Mouse (Mus musculus): ENCODE measurements around the gene Mrpl39. TPM values are rescaled to one million over a fixed set of nuclear protein-coding genes. Genes with fewer than 3 reads are reported as not detected.

Gene Mrpl39
- polyA plus RNA-seq, 1 experiment from 2014 or later = 25.6 TPM

DNA sequence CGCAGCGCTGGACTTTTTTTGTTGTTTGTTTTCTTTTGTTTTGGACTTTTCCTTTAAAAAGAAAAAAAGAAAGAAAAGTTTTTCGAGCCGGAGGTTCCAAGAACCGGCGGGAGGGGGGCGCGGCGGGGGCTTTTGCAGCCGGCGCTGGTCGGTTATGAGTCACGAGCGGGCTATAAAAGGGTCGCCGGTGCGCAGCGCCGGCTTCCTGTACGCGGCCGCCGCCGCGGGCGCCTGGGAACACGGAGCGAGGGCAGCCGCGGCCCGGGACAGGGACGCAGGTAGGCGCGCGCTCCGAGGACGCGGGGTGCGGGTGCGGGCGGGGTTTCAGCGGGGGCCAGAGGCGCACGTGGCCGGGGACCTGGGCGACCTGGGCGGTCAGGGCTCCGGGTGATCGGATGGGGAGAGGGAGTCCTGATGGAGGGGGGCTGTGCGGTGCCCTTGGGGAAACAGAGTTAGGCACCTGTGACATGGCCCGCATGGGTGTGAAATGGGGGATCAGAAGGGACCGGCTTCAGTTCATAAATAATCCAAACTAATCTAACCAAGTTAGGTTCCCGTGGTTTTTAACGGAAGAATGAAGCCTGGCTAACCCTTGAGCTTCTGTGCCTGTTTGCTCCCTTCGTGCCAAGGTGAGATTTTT is 32.3 kb downstream of the Mrpl39 start:
- H3K27me3 ChIP-seq (replicated peaks; ENCODE audit: control insufficient read depth, insufficient read depth, low read length) = peaks cover 13% of the 10 kb centered on the region
- no peaks in the 10 kb centered on the region for H3K4me1 ChIP-seq (replicated peaks; ENCODE audit: control insufficient read depth, insufficient read depth, low read length)
- H3K9me3 ChIP-seq (ENCODE audit: control insufficient read depth) = no peaks in the 10 kb centered on the region
- no peak overlapping the region for H3K27ac ChIP-seq (ENCODE audit: low read depth, low read length)
- ATAC-seq = peak; percentile 61
- peak overlapping the region; percentile 58 for H3K4me3 ChIP-seq (ENCODE audit: low read depth, low read length)
- H3K4me2 ChIP-seq (replicated peaks; ENCODE audit: low read depth) = peak overlapping the region; percentile 83
- peak overlapping the region; percentile 48; the same call in 1 of the 2 replicates for H3K9ac ChIP-seq (ENCODE audit: low read depth, low read length)
- no peak for TF ChIP-seq CTCF (IDR thresholded peaks at IDR 0.05; ENCODE audit: low read depth)
- no peaks in the 10 kb centered on the region for H3K36me3 ChIP-seq (ENCODE audit: control insufficient read depth, insufficient read depth)
- 1% methylated on average over 50 of the region's 55 CpGs for WGBS

DNA sequence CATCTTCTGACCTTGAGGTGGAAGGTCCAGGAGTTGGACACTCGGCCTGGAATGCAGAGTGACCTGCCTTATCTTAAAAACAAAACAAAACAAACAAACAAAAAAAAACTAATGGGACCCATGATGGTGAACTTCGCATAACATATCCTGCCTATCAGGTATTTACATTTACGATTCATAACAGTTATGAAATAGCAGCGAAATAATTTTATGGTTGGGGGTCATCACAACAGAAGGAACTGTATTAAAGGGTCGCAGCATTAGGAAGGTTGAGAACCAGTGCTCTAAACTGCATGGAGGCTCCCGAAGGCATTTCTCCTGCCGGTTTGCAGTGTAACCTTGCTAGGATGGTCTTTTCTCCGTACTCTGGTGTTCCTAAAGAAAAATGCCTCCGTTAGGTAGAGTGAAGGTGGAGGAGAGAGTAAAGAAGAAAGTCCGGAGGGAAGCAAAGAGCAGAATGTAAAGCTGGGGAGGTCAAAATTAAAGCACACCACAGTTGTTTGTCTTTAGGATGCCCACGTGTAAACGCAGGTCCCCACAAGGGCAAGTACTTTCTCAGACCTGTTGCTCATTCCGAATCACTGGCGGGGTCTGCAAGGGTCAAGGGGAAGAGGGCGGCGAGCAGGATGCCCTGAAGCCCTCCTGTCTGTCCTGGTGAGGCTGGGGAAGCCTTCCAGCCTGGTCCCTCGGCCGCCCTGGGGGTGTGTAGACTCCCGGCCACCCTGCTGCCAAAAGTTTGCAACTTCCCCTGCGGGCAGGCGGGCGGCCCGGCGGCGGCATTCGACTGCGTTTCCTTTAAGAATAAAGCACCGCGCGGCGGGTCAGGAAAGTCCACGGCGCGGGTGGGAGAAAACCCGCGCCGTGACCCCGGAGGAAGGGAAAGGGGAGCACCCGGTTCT is 33.1 kb downstream of the Mrpl39 start:
- Histone ChIP-seq H3K4me1 (replicated peaks; ENCODE audit: control insufficient read depth, insufficient read depth, low read length) (no peaks in the 10 kb centered on the region), H3K27ac (ENCODE audit: low read depth, low read length) (no peak overlapping the region), H3K4me2 (replicated peaks; ENCODE audit: low read depth) (peak overlapping the region; percentile 83), H3K9me3 (ENCODE audit: control insufficient read depth) (no peaks in the 10 kb centered on the region), H3K9ac (ENCODE audit: low read depth, low read length) (peak overlapping the region; percentile 48; the same call in 1 of the 2 replicates), H3K4me3 (ENCODE audit: low read depth, low read length) (peak overlapping the region; percentile 58), H3K36me3 (ENCODE audit: control insufficient read depth, insufficient read depth) (no peaks in the 10 kb centered on the region), H3K27me3 (replicated peaks; ENCODE audit: control insufficient read depth, insufficient read depth, low read length) (peaks cover 13% of the 10 kb centered on the region)
- TF ChIP-seq CTCF (IDR thresholded peaks at IDR 0.05; ENCODE audit: low read depth) = no peak
- WGBS = 14% methylated on average over 39 of the region's 39 CpGs
- ATAC-seq = peak; percentile 49; the same call in 1 of the 2 replicates

DNA sequence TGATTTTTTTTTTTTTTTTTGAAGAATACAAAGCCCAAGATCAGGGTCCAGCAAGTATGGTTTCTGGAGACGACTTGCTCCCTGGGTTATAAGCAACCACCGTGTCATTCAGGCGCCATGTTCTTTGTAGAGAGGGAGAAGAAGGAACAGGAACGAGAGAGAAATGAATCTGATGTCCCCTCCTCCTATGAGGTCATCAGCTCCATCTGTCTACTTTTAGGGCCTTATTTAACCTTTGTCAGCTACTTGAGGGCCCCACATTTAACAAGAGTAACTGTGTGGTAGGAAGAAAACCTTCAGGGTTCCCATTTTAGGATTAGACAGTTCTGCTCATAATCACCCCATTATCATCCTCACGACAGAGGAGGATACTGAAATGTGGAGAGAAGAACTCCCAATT is 34.5 kb downstream of the Mrpl39 start:
- no peak overlapping the region for H3K27ac ChIP-seq (ENCODE audit: low read depth, low read length)
- H3K9me3 ChIP-seq (ENCODE audit: control insufficient read depth) = no peaks in the 10 kb centered on the region
- ATAC-seq = no peak
- H3K4me2 ChIP-seq (replicated peaks; ENCODE audit: low read depth) = no peak overlapping the region
- no peak overlapping the region for H3K4me3 ChIP-seq (ENCODE audit: low read depth, low read length)
- 84% methylated on average over 5 of the region's 5 CpGs for WGBS
- no peak overlapping the region for H3K9ac ChIP-seq (ENCODE audit: low read depth, low read length)
- H3K36me3 ChIP-seq (ENCODE audit: control insufficient read depth, insufficient read depth) = no peaks in the 10 kb centered on the region
- no peak for TF ChIP-seq CTCF (IDR thresholded peaks at IDR 0.05; ENCODE audit: low read depth)
- no peaks in the 10 kb centered on the region for H3K4me1 ChIP-seq (replicated peaks; ENCODE audit: control insufficient read depth, insufficient read depth, low read length)
- H3K27me3 ChIP-seq (replicated peaks; ENCODE audit: control insufficient read depth, insufficient read depth, low read length) = peaks cover 13% of the 10 kb centered on the region

DNA sequence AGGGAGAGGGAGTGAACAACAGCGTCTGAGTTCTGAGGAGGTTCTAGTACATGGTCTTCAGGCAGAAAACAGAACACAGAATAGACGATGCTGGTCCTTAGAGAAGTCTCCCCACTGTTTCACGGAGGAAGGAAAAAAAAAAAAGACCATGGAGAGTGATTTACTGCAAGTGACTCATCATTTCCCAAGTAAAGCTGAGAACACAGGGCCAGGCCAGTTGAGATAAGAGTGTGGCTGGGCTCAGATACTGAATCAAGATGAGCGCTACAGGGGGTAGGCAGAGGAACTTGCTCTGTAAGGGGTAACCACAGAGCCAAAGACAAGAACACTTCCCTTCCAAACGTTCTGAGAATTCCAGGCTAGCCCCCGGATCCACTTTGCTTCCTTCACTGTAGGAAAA is 36.8 kb downstream of the Mrpl39 start:
- Histone ChIP-seq H3K4me1 (replicated peaks; ENCODE audit: control insufficient read depth, insufficient read depth, low read length) (no peaks in the 10 kb centered on the region), H3K9me3 (ENCODE audit: control insufficient read depth) (no peaks in the 10 kb centered on the region), H3K4me2 (replicated peaks; ENCODE audit: low read depth) (no peak overlapping the region), H3K36me3 (ENCODE audit: control insufficient read depth, insufficient read depth) (no peaks in the 10 kb centered on the region), H3K4me3 (ENCODE audit: low read depth, low read length) (no peak overlapping the region), H3K27me3 (replicated peaks; ENCODE audit: control insufficient read depth, insufficient read depth, low read length) (peaks cover 4% of the 10 kb centered on the region; the same call in 1 of the 2 replicates), H3K27ac (ENCODE audit: low read depth, low read length) (no peak overlapping the region), H3K9ac (ENCODE audit: low read depth, low read length) (no peak overlapping the region)
- 49% methylated on average over 6 of the region's 6 CpGs for WGBS
- no peak for ATAC-seq
- TF ChIP-seq CTCF (IDR thresholded peaks at IDR 0.05; ENCODE audit: low read depth) = no peak

DNA sequence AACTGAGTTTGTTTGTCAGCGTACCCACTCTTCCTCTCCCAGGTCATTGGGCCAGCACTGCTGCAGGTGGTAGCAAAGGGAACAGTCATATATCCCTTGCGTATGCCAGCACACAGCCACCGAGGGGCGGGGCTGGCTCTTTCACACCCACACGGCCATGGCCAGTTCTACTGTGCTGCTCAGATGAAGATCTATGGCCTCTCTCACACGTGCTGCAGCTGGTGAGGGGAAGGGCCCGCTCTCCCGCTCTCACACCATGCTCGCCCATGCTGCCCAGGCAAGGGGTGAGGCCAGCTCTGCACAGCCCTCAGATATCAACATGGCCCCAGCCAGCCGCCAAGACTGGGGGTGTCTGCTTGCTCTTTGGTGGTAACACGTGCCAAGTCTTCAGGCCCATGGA is 39.4 kb downstream of the Mrpl39 start:
- H3K36me3 ChIP-seq (ENCODE audit: control insufficient read depth, insufficient read depth) = no peaks in the 10 kb centered on the region
- H3K27me3 ChIP-seq (replicated peaks; ENCODE audit: control insufficient read depth, insufficient read depth, low read length) = no peaks in the 10 kb centered on the region
- no peak for TF ChIP-seq CTCF (IDR thresholded peaks at IDR 0.05; ENCODE audit: low read depth)
- 78% methylated on average over 11 of the region's 11 CpGs for WGBS
- no peak for ATAC-seq
- H3K27ac ChIP-seq (ENCODE audit: low read depth, low read length) = no peak overlapping the region
- H3K4me2 ChIP-seq (replicated peaks; ENCODE audit: low read depth) = no peak overlapping the region
- no peak overlapping the region for H3K9ac ChIP-seq (ENCODE audit: low read depth, low read length)
- no peak overlapping the region for H3K4me3 ChIP-seq (ENCODE audit: low read depth, low read length)
- no peaks in the 10 kb centered on the region for H3K4me1 ChIP-seq (replicated peaks; ENCODE audit: control insufficient read depth, insufficient read depth, low read length)
- no peaks in the 10 kb centered on the region for H3K9me3 ChIP-seq (ENCODE audit: control insufficient read depth)

DNA sequence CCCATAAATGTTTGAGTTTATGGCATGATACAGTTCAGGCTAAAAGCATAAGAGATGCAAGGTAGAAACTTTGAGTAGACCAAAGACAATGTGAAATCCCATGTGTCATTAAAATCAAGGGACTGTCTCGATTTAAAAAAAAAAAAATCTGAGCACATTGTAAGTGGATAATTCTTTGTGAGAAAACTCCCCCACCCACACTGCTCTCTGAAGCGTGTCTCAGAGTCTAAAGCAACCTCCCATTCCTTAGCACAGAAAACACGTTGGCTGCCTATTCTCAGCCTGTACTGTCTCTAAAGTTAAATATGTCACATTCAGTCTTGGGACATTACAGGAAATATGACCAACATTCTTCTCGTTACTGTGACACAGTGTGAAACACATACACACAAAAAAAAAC is 53.6 kb downstream of the Mrpl39 start:
- H3K27ac ChIP-seq (ENCODE audit: low read depth, low read length) = no peak overlapping the region
- no peaks in the 10 kb centered on the region for H3K4me1 ChIP-seq (replicated peaks; ENCODE audit: control insufficient read depth, insufficient read depth, low read length)
- ATAC-seq = no peak
- no peak for TF ChIP-seq CTCF (IDR thresholded peaks at IDR 0.05; ENCODE audit: low read depth)
- WGBS = 81% methylated on average over 4 of the region's 4 CpGs
- H3K36me3 ChIP-seq (ENCODE audit: control insufficient read depth, insufficient read depth) = no peaks in the 10 kb centered on the region
- H3K4me3 ChIP-seq (ENCODE audit: low read depth, low read length) = no peak overlapping the region
- no peaks in the 10 kb centered on the region for H3K27me3 ChIP-seq (replicated peaks; ENCODE audit: control insufficient read depth, insufficient read depth, low read length)
- H3K9ac ChIP-seq (ENCODE audit: low read depth, low read length) = no peak overlapping the region
- H3K4me2 ChIP-seq (replicated peaks; ENCODE audit: low read depth) = no peak overlapping the region
- no peaks in the 10 kb centered on the region for H3K9me3 ChIP-seq (ENCODE audit: control insufficient read depth)

Measured in intestine, postnatal 0 days (tissue).